Mouse (Mus musculus) neural tube, embryonic 14.5 days (tissue): Measurements from ENCODE around the gene Gfm2. TPM values are rescaled to one million over a fixed set of nuclear protein-coding genes. Genes with fewer than 3 reads are reported as not detected.
"Not testable (repeated sequence)": the region's sequence is repeated elsewhere in the genome, so short reads cannot be mapped to it uniquely, and the experiment has no call there.

ENCODE experiments used
- ATAC-seq: fragments of 200-750 bp; cut with Nextera tagmentation; 2 replicates; pipeline ENCODE4 v1.8.0; 2017; ENCODE audit warnings: low read depth, mild to moderate bottlenecking, moderate TSS enrichment, moderate library complexity
- H3K27ac ChIP-seq: fragments of 300-500 bp; sonication (generic); 2 replicates; pipeline ENCODE4 v1.5.1; 2014; ENCODE audit warnings: low read depth, mild to moderate bottlenecking, control low read depth, low read length, moderate library complexity, mixed read lengths
- H3K27me3 ChIP-seq: fragments of 300-500 bp; sonication (generic); 2 replicates; pipeline ENCODE4 v1.6.1; 2014; ENCODE audit warnings: low read length; ENCODE audit not compliant: control insufficient read depth, insufficient read depth
- H3K36me3 ChIP-seq: fragments of 300-500 bp; sonication (generic); 2 replicates; pipeline ENCODE4 v1.6.1; 2014; ENCODE audit warnings: low read length, mixed read lengths; ENCODE audit not compliant: control insufficient read depth, insufficient read depth
- H3K4me1 ChIP-seq: fragments of 300-500 bp; sonication (generic); 2 replicates; pipeline ENCODE4 v1.6.1; 2014; ENCODE audit warnings: low read length; ENCODE audit not compliant: control insufficient read depth, insufficient read depth
- H3K4me2 ChIP-seq: fragments of 300-500 bp; sonication (generic); 2 replicates; pipeline ENCODE4 v1.6.1; 2014; ENCODE audit warnings: mild to moderate bottlenecking, low read depth, low read length, control low read depth
- H3K4me3 ChIP-seq: fragments of 300-500 bp; sonication (generic); 2 replicates; pipeline ENCODE4 v1.5.1; 2014; ENCODE audit warnings: low read depth, low read length, control low read depth, mixed read lengths
- H3K9ac ChIP-seq: fragments of 300-500 bp; sonication (generic); replicated peaks from 2 replicates; pipeline ENCODE4 v1.6.1; 2014; ENCODE audit warnings: low read depth, mild to moderate bottlenecking, control low read depth, low read length, mixed read lengths
- H3K9me3 ChIP-seq: fragments of 300-500 bp; sonication (generic); 2 replicates; pipeline ENCODE4 v1.6.1; 2016; ENCODE audit warnings: low read length; ENCODE audit not compliant: control insufficient read depth
- WGBS: fragments of 180-500 bp; shearing (Covaris S2); extraction: QIAGEN DNeasy Blood & Tissue Kit; methylation state at CpG from one replicate; pipeline ENCODE4 v1.1.7; 2014; 5-methylcytosine and 5-hydroxymethylcytosine counted together
- polyA plus RNA-seq: library from polyadenylated mRNA; unstranded; fragments of >200 nt; fragmentation: Nextera tagmentation; extraction: Ambion mirVana; gene quantifications from 2 replicates; pipeline ENCODE4 v1.2.1, GENCODE M21; 2014

The Gfm2 gene
- polyA plus RNA-seq, 1 experiment from 2014 or later, result 40.5 TPM

DNA sequence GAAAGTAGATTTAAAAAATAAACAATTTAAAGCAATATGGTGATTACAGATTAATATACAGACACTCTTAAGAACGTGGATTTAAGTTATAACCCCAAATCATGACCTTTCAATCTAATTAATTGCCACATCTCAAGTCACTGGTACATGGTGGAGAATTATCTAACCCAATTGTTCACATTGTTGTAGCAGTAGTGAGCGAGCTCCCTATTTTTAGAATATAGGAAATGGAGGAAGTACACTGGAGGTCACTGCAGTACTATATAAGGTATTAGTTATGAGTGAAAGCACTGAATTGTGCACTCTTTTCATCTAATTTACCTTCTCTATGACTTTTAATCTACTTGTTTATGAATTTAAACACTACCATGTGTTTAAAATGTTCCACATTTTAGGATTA lies 7.3 kb upstream of the Gfm2 start:
- not testable (repeated sequence) for H3K4me2 ChIP-seq, H3K4me1 ChIP-seq, ATAC-seq, H3K9me3 ChIP-seq, H3K4me3 ChIP-seq, H3K27ac ChIP-seq, H3K27me3 ChIP-seq, H3K9ac ChIP-seq
- H3K36me3 ChIP-seq, result peaks cover 26% of the 10 kb centered on the region
- no CpG with 5 or more reads among the region's 2 CpGs for WGBS

DNA sequence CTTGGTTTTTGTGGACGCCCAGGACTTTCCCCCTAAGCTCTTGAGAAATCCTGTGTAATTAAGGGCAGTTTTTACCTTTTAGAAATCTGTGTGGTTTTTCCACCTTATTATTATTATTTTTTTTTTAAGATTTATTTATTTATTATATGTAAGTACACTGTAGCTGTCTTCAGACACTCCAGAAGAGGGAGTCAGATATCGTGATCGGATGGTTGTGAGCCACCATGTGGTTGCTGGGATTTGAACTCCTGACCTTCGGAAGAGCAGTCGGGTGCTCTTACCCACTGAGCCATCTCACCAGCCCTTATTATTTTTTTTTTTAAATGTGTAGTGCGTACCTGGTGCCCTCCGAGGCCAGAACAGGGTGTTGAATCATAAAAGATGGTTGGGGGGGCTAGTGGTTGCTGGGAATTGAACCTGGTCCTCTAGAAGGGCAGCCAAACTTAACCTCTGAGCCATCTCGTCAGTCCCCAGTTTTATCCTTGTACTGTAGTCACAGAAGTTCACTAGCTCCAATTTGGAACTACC lies 731 bp downstream of the Gfm2 start:
- H3K9me3 ChIP-seq, H3K27me3 ChIP-seq, ATAC-seq, H3K4me1 ChIP-seq: not testable (repeated sequence)
- H3K36me3 ChIP-seq, result peaks cover 14% of the 10 kb centered on the region; the same call in 1 of the 2 replicates
- H3K4me3 ChIP-seq, result peak overlapping the region; percentile 86
- peak overlapping the region; percentile 88 for H3K27ac ChIP-seq
- peak overlapping the region; percentile 54 for H3K4me2 ChIP-seq
- peak overlapping the region; percentile 81 for H3K9ac ChIP-seq
- WGBS, result 32% methylated on average over 8 of the region's 8 CpGs

DNA sequence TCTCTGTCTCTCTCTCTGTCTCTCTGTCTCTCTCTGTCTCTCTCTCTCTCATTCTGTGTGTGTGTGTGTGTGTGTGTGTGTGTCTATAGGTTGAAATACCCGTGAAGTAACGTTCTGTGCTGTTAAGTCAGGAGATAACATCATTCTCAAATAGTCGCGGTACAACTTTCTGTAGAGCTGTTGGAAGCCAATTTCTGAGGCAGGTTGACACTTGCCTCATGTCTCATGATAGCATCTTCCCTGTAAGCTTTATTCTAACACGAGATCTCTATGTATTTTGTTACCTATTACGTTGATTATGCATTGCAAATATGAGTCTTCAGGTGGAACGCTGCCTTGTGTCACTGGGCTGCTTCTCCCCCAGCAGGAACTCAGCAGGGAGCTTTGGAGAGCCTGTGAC lies 4.6 kb downstream of the Gfm2 start:
- no peak overlapping the region for H3K4me3 ChIP-seq

DNA sequence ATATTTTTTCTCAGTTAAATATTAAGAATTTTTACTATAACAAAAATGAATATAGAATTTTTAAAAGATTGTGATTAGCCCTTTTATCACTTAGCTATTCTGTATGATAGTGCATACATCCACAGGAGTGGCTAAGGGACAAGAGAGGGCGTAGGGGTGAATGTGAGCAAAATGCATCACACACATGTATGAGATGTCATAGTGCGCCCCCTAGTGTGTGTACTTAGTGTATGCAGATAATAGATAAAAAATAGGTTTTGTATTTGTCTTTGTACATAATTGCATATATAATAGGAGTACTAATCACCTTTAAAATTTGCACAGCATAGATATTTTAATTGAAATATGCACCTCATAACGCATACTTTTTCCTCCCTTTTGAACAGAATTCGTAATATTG lies 8.1 kb downstream of the Gfm2 start:
- Histone ChIP-seq H3K9ac (no peak overlapping the region), H3K27me3 (no peaks in the 10 kb centered on the region), H3K9me3 (no peaks in the 10 kb centered on the region), H3K27ac (no peak overlapping the region), H3K4me2 (no peak overlapping the region), H3K36me3 (peaks cover 41% of the 10 kb centered on the region), H3K4me1 (no peaks in the 10 kb centered on the region), H3K4me3 (no peak overlapping the region)
- 62% methylated on average over 4 of the region's 4 CpGs for WGBS
- no peak for ATAC-seq

More for the DNA sequence above, 4.6 kb downstream of the Gfm2 start:
- peaks cover 21% of the 10 kb centered on the region for H3K36me3 ChIP-seq
- H3K9ac ChIP-seq, result no peak overlapping the region
- H3K27me3 ChIP-seq, result no peaks in the 10 kb centered on the region
- peaks cover 6% of the 10 kb centered on the region; the same call in 1 of the 2 replicates for H3K4me1 ChIP-seq
- H3K4me2 ChIP-seq, result no peak overlapping the region
- no peak overlapping the region for H3K27ac ChIP-seq
- no peak for ATAC-seq
- H3K9me3 ChIP-seq, result no peaks in the 10 kb centered on the region
- 92% methylated on average over 7 of the region's 7 CpGs for WGBS

DNA sequence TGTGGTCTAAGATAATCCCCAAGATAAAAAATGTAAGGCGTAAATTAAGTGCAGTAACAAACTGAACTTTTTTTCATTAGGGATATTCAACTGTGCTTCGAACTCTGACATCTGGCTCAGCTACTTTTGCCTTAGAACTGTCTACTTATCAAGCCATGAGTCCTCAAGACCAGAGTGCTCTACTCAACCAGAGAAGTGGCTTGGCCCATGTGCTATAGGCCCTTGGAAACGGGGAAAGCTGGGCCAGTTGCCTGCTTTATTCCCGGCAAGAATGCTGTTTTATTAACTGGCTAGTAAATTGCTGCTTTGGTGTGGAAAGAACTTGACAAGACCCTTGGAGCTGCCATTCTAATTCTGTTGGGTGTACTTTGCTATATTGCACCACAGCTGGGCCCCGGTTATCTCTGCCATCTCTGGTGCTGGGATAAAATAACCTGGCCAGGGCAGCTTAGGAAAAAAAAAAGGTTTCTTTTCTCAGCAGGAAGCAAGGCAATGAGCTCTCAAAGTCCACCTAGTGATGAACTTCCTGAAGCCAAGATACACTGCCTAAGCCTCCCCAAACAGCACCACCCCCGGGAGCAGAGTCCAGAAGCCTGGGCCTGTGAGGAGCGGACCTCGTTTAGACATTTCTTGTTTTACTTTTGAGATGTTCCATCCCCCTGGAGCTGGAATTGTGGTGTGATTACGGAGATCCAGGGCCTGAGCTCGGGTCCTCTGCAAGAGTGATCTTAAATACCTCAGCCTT lies 38.0 kb downstream of the Gfm2 start:
- ATAC-seq, result no peak
- peaks cover 55% of the 10 kb centered on the region for H3K36me3 ChIP-seq
- H3K9me3 ChIP-seq, result no peaks in the 10 kb centered on the region
- H3K4me1 ChIP-seq, result no peaks in the 10 kb centered on the region
- H3K4me3 ChIP-seq, result no peak overlapping the region
- H3K27me3 ChIP-seq, result no peaks in the 10 kb centered on the region
- H3K4me2 ChIP-seq, result no peak overlapping the region
- no peak overlapping the region for H3K9ac ChIP-seq
- no peak overlapping the region for H3K27ac ChIP-seq
- 83% methylated on average over 10 of the region's 10 CpGs for WGBS

DNA sequence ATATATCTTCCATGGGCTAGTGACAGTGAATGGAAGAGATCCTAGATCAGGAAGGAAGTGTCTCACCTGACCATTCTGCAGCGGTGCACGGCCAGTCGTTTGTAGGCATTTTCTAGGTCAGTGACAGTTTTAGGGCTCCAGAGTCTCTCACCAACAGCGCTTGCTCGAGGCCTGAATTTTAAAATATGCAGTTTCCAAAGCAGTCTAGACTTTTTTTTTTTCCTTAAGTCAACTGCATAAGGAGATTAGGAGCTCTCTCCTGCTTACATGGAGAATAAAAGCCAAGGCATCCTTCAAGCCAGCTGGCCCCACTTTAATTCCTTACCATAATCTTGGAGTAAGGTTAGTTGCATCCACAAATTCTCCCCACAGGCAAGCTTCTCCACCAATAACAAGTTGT lies 39.0 kb downstream of the Gfm2 start:
- ATAC-seq, result no peak
- Histone ChIP-seq H3K4me1 (no peaks in the 10 kb centered on the region), H3K4me3 (no peak overlapping the region), H3K4me2 (no peak overlapping the region), H3K9ac (no peak overlapping the region), H3K9me3 (no peaks in the 10 kb centered on the region), H3K36me3 (peaks cover 55% of the 10 kb centered on the region), H3K27ac (no peak overlapping the region), H3K27me3 (no peaks in the 10 kb centered on the region)
- 92% methylated on average over 5 of the region's 5 CpGs for WGBS

DNA sequence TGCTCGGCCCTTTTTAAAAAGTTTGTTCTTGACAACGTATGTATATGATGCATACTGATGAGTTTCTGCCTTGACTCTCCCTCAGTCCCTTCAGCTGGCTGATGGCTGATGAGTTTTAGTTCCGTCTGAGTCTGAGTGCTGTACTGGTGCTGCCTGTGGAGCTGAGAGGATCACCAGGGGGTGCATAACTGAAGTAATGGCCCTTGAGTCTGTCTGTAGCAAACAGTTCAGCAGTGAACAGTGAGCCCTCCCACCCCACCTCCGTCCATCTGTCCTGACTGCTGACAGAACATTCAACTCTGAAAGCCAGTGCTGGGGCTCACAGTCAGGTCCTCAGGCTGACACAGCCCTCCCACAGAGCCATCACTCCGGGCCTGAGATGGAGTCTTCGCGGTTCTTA lies 41.2 kb downstream of the Gfm2 start:
- no peaks in the 10 kb centered on the region for H3K9me3 ChIP-seq
- no peak overlapping the region for H3K4me2 ChIP-seq
- 79% methylated on average over 7 of the region's 7 CpGs for WGBS
- no peaks in the 10 kb centered on the region for H3K27me3 ChIP-seq
- no peak for ATAC-seq
- H3K27ac ChIP-seq, result no peak overlapping the region
- no peak overlapping the region for H3K9ac ChIP-seq
- no peaks in the 10 kb centered on the region for H3K4me1 ChIP-seq
- H3K4me3 ChIP-seq, result no peak overlapping the region
- peaks cover 37% of the 10 kb centered on the region for H3K36me3 ChIP-seq

DNA sequence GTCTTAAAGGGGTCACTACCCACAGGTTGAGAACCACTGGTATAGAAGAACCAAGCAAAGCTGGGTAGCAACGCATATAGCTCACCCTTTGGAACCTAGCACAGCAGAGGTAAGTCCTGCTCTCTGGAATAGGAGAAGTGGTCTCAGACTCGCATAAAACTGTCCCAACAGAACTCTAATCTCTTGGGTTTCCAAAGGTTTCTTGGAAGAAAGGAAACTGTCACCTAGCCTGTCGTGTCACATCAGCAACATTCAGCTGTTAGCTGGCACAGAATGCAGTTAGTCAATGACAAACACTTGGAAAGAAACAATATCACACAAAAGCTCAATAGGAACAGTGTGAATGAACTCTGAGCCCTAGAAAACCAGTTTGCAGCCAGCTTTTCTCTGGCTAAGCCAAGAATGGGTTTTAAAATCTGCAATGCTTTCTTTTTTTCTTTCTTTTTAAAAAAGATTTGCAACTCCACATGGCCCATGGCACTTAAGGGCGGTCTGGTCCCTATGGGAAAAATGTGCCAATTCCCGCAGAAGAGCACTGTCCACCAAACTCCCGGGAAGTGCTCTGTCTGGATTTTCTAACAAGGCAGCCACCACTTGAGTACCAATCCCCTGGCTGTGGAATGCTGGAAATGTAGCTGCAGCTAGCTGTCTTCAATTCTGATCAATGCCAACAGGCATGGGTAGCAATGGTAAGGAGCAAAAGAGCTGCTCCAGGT lies 42.5 kb downstream of the Gfm2 start:
- no peaks in the 10 kb centered on the region for H3K4me1 ChIP-seq
- no peak overlapping the region for H3K4me2 ChIP-seq
- no peaks in the 10 kb centered on the region for H3K9me3 ChIP-seq
- H3K27me3 ChIP-seq, result no peaks in the 10 kb centered on the region
- H3K4me3 ChIP-seq, result no peak overlapping the region
- no peak overlapping the region for H3K9ac ChIP-seq
- H3K36me3 ChIP-seq, result peaks cover 24% of the 10 kb centered on the region
- no peak overlapping the region for H3K27ac ChIP-seq
- no peak for ATAC-seq
- 70% methylated on average over 6 of the region's 6 CpGs for WGBS

DNA sequence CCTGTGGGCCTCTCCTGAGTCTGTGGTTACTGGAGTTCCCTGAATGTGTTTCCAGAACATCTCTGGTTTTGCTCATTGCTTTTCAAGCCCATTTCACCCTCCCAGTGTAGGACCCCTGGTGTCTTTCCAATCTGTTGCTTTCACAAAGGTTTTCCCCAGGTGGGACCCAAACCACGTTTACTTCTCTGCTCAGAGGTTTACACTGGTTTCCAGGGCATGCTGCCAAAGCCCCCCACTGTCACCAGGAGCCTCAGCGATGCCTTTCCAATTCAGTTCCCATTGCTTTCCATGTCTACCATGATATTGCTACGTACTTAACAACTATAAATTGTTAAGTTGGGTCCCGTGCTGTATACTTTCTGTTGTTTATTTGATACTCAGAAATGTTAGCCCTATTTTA lies 45.1 kb downstream of the Gfm2 start:
- Histone ChIP-seq H3K9ac (no peak overlapping the region), H3K36me3 (peaks cover 4% of the 10 kb centered on the region; the same call in 1 of the 2 replicates), H3K4me3 (no peak overlapping the region), H3K27me3 (no peaks in the 10 kb centered on the region), H3K9me3 (no peaks in the 10 kb centered on the region), H3K4me1 (no peaks in the 10 kb centered on the region), H3K4me2 (no peak overlapping the region), H3K27ac (no peak overlapping the region)
- WGBS, result 79% methylated on average over 4 of the region's 4 CpGs
- no peak for ATAC-seq
